25 mouse cellular contexts compared by ENCODE assay signal in genomic region chr8:88921967-88922366, GRCm38 (mm10).
A peak's percentile ranks its signal among the peaks of the same experiment; 100 is the strongest.
DNase-seq lines count a peak whose midpoint lies in the region; ATAC-seq and TF ChIP-seq lines count a peak whose summit lies in the region.
"Had no signal": no experiment of that assay in that cellular context is flagged by ENCODE, and none has a peak within 500 bp of the region (broad histone marks: within the 10 kb centered on the region; RNA-seq: fewer than 3 reads in every experiment).

No protein-coding gene starts in this region.

- H3K27ac ChIP-seq in heart, embryonic 12.5 days (ENCODE audit: poor library complexity, severe bottlenecking), result peak overlapping the region; percentile 92
- peak overlapping the region; percentile 7; the same call in 1 of the 2 replicates for H3K27ac ChIP-seq in heart, postnatal 0 days (ENCODE audit: low read depth)
- H3K27ac ChIP-seq in stomach, embryonic 16.5 days (ENCODE audit: low read length), result peak overlapping the region; percentile 77
- no peak overlapping the region for H3K27ac ChIP-seq in layer of hippocampus, adult 2 months
- H3K27ac ChIP-seq: hindbrain, embryonic 15.5 days; limb, embryonic 12.5 days; liver, embryonic 15.5 days; midbrain, embryonic 10.5 days; midbrain, embryonic 15.5 days had no signal

- intact Hi-C loops in heart, postnatal 14 days (cut with DNase I), result no loop called here

- peaks cover 24% of the 10 kb centered on the region for H3K4me1 ChIP-seq in heart, embryonic 12.5 days (replicated peaks)
- H3K4me1 ChIP-seq in heart, postnatal 0 days (ENCODE audit: control insufficient read depth, insufficient read depth), result peaks cover 4% of the 10 kb centered on the region; the same call in 1 of the 2 replicates
- 0 out of 2 replicates have a peak, but pooled peaks cover 6% of the 10 kb centered on the region for H3K4me1 ChIP-seq in stomach, embryonic 16.5 days (ENCODE audit: control insufficient read depth, insufficient read depth, low read length)
- H3K4me1 ChIP-seq: liver, embryonic 15.5 days; midbrain, embryonic 15.5 days had no signal

- WGBS in heart, embryonic 12.5 days, result 8% methylated on average over 4 of the region's 4 CpGs
- 33% methylated on average over 4 of the region's 4 CpGs for WGBS in heart, postnatal 0 days
- WGBS in stomach, embryonic 16.5 days, result 52% methylated on average over 4 of the region's 4 CpGs

- DNase-seq in heart, adult 18-20 months, result peak; percentile 9 to 39
- DNase-seq in heart, postnatal 14 days, result no peak
- peak; percentile 58 for DNase-seq in heart, postnatal 0 days (ENCODE audit: low spot score)
- DNase-seq in layer of hippocampus, adult 2 months (ENCODE audit: low spot score in 2 of 2), result no peak
- DNase-seq in kidney, adult 18-20 months, result no peak
- no peak for DNase-seq in frontal cortex, postnatal 14 days (ENCODE audit: low spot score in 2 of 2)
- DNase-seq: adrenal gland, postnatal 10 days; cerebellum, adult 8-10 months; cerebellum, postnatal 25 days; gastrocnemius, postnatal 25 days; kidney, adult 9 months; kidney, postnatal 10 days; lung, embryonic 14.5 days; right cerebral cortex, adult 18-20 months; spleen, adult 18-20 months had no signal

- TF ChIP-seq EP300 in heart, postnatal 0 days (IDR thresholded peaks at IDR 0.05; ENCODE audit: low read depth), result no peak

- 0 out of 2 replicates have a peak overlapping the region, but pooled peaks have one; percentile 9 for H3K4me2 ChIP-seq in heart, embryonic 12.5 days
- no peak overlapping the region for H3K4me2 ChIP-seq in heart, postnatal 0 days (ENCODE audit: low read depth, low read length)
- no peak overlapping the region for H3K4me2 ChIP-seq in stomach, embryonic 16.5 days (ENCODE audit: low read depth, low read length)
- H3K4me2 ChIP-seq: hindbrain, embryonic 15.5 days; limb, embryonic 12.5 days; liver, embryonic 15.5 days; lung, embryonic 14.5 days; midbrain, embryonic 15.5 days had no signal

- peak overlapping the region; percentile 52; the same call in 1 of the 2 replicates for H3K9ac ChIP-seq in heart, embryonic 12.5 days
- H3K9ac ChIP-seq in heart, postnatal 0 days (replicated peaks; ENCODE audit: low read depth, low read length), result no peak overlapping the region
- 0 out of 2 replicates have a peak overlapping the region, but pooled peaks have one; percentile 21 for H3K9ac ChIP-seq in stomach, embryonic 16.5 days (ENCODE audit: low read length)
- H3K9ac ChIP-seq: hindbrain, embryonic 15.5 days; limb, embryonic 12.5 days; liver, embryonic 15.5 days; lung, embryonic 14.5 days; midbrain, embryonic 15.5 days had no signal

- TF ChIP-seq CTCF in heart, postnatal 0 days (IDR thresholded peaks at IDR 0.05; ENCODE audit: low read depth), result no peak
- no peak for TF ChIP-seq CTCF in layer of hippocampus, adult 2 months (conservative IDR thresholded peaks at IDR 0.05)

- H3K27me3 ChIP-seq in heart, embryonic 12.5 days (replicated peaks), result peaks cover 32% of the 10 kb centered on the region
- peaks cover 69% of the 10 kb centered on the region for H3K27me3 ChIP-seq in heart, postnatal 0 days (ENCODE audit: control insufficient read depth, insufficient read depth, low read length)
- no peaks in the 10 kb centered on the region for H3K27me3 ChIP-seq in stomach, embryonic 16.5 days (ENCODE audit: control insufficient read depth, insufficient read depth, low read length)
- H3K27me3 ChIP-seq: hindbrain, embryonic 15.5 days; liver, embryonic 15.5 days; midbrain, embryonic 15.5 days had no signal

- H3K9me3 ChIP-seq in heart, embryonic 12.5 days (replicated peaks), result no peaks in the 10 kb centered on the region
- no peaks in the 10 kb centered on the region for H3K9me3 ChIP-seq in heart, postnatal 0 days (replicated peaks; ENCODE audit: control insufficient read depth, low read length)
- H3K9me3 ChIP-seq in stomach, embryonic 16.5 days (replicated peaks; ENCODE audit: control insufficient read depth, low read length), result no peaks in the 10 kb centered on the region
- H3K9me3 ChIP-seq: hindbrain, embryonic 15.5 days; limb, embryonic 12.5 days; liver, embryonic 15.5 days; midbrain, embryonic 10.5 days; midbrain, embryonic 15.5 days had no signal

- ATAC-seq in heart, embryonic 12.5 days (ENCODE audit: insufficient number of reproducible peaks, low FRiP score), result peak; percentile 80
- ATAC-seq in heart, postnatal 0 days (ENCODE audit: insufficient read depth, low read depth), result peak; percentile 49
- ATAC-seq in stomach, embryonic 16.5 days (ENCODE audit: insufficient read depth, low FRiP score), result peak; percentile 62; the same call in 1 of the 2 replicates
- ATAC-seq: forebrain, embryonic 14.5 days; inflammation-experienced regulatory T-cells, adult 6 months; midbrain, embryonic 15.5 days had no signal

- H3K36me3 ChIP-seq in heart, embryonic 12.5 days, result no peaks in the 10 kb centered on the region
- no peaks in the 10 kb centered on the region for H3K36me3 ChIP-seq in heart, postnatal 0 days (replicated peaks; ENCODE audit: control insufficient read depth, insufficient read depth, low read length)
- H3K36me3 ChIP-seq in stomach, embryonic 16.5 days (ENCODE audit: control insufficient read depth, insufficient read depth, low read length), result no peaks in the 10 kb centered on the region
- H3K36me3 ChIP-seq: G1E; hindbrain, embryonic 15.5 days; limb, embryonic 12.5 days; liver, embryonic 15.5 days; midbrain, embryonic 10.5 days; midbrain, embryonic 15.5 days had no signal

- H3K4me3 ChIP-seq in heart, embryonic 12.5 days, result no peak overlapping the region
- H3K4me3 ChIP-seq in heart, postnatal 0 days (ENCODE audit: low read depth, low read length), result no peak overlapping the region
- H3K4me3 ChIP-seq in stomach, embryonic 16.5 days (replicated peaks; ENCODE audit: low read length), result no peak overlapping the region
- no peak overlapping the region for H3K4me3 ChIP-seq in layer of hippocampus, adult 2 months
- H3K4me3 ChIP-seq: hindbrain, embryonic 15.5 days; limb, embryonic 12.5 days; liver, embryonic 15.5 days; midbrain, embryonic 10.5 days; midbrain, embryonic 15.5 days had no signal

Comparison
In these comparisons a context has a peak if more than half of its experiments do, and no peak if none do; other contexts are left out.
1. DNase-seq: peak in heart, adult 18-20 months (2 of 2) and heart, postnatal 0 days (single experiment); none in heart, postnatal 14 days (0 of 2), layer of hippocampus, adult 2 months (0 of 2), kidney, adult 18-20 months (single experiment) and frontal cortex, postnatal 14 days (0 of 2).
2. Peak in every context shown above with its lines, with median percentiles within 50 percentile points of each other: ATAC-seq.